Mouse (Mus musculus): Measurements from ENCODE around the gene Foxn3. TPM values are rescaled to one million over a fixed set of nuclear protein-coding genes. Genes with fewer than 3 reads are reported as not detected.

Foxn3 gene
- total and polyA plus RNA-seq, 2 experiments from 2014 or later: 50.4 to 69.0 TPM

GRCm38 (mm10) chr12:99149193-99149592 is 414.2 kb downstream of the Foxn3 start:
- ATAC-seq (no peak), DNase-seq (ENCODE audit: low spot score) (no peak)
- Histone ChIP-seq H3K4me3 (ENCODE audit: low read length) (no peak overlapping the region), H3K9ac (replicated peaks; ENCODE audit: low read length) (no peak overlapping the region), H3K4me1 (ENCODE audit: insufficient read depth, low read length) (peaks cover 7% of the 10 kb centered on the region; the same call in 1 of the 2 replicates), H3K9me3 (ENCODE audit: low read length) (no peaks in the 10 kb centered on the region), H3K27ac (no peak overlapping the region), H3K36me3 (ENCODE audit: insufficient read depth, low read length) (no peaks in the 10 kb centered on the region), H3K27me3 (ENCODE audit: insufficient read depth, low read length) (no peaks in the 10 kb centered on the region), H3K4me2 (ENCODE audit: low read depth, low read length) (no peak overlapping the region)
- WGBS: 94% methylated on average over 6 of the region's 6 CpGs
- TF ChIP-seq CTCF (IDR thresholded peaks at IDR 0.05; ENCODE audit: low read depth): no peak
